Mouse (Mus musculus) midbrain, embryonic 15.5 days (tissue): Measurements from ENCODE around the gene Clic3. TPM values are rescaled to one million over a fixed set of nuclear protein-coding genes. Genes with fewer than 3 reads are reported as not detected.

Experiments
- ATAC-seq: fragments of 200-750 bp; cut with Nextera tagmentation; replicated peaks from 2 replicates; pipeline ENCODE4 v1.8.0; 2017; ENCODE audit warnings: moderate TSS enrichment
- H3K27ac ChIP-seq: fragments of 300-500 bp; sonication (generic); 2 replicates; pipeline ENCODE4 v1.5.1; 2015; ENCODE audit warnings: mild to moderate bottlenecking, inconsistent platforms
- H3K27me3 ChIP-seq: fragments of 300-500 bp; sonication (generic); replicated peaks from 2 replicates; pipeline ENCODE4 v1.6.1; 2015; ENCODE audit warnings: inconsistent platforms
- H3K36me3 ChIP-seq: fragments of 300-500 bp; sonication (generic); replicated peaks from 2 replicates; pipeline ENCODE4 v1.6.1; 2015; ENCODE audit warnings: inconsistent platforms
- H3K4me1 ChIP-seq: fragments of 300-500 bp; sonication (generic); 2 replicates; pipeline ENCODE4 v1.6.1; 2015; ENCODE audit warnings: inconsistent platforms
- H3K4me2 ChIP-seq: fragments of 300-500 bp; sonication (generic); 2 replicates; pipeline ENCODE4 v1.6.1; 2015; ENCODE audit warnings: inconsistent platforms, mild to moderate bottlenecking, moderate library complexity
- H3K4me3 ChIP-seq: fragments of 300-500 bp; sonication (generic); 2 replicates; pipeline ENCODE4 v1.5.1; 2015; ENCODE audit warnings: mild to moderate bottlenecking, inconsistent platforms
- H3K9ac ChIP-seq: fragments of 300-500 bp; sonication (generic); 2 replicates; pipeline ENCODE4 v1.6.1; 2015; ENCODE audit warnings: mild to moderate bottlenecking, inconsistent platforms
- H3K9me3 ChIP-seq: fragments of 300-500 bp; sonication (generic); 2 replicates; pipeline ENCODE4 v1.6.1; 2016; ENCODE audit warnings: inconsistent platforms
- WGBS: fragments of 180-500 bp; shearing (Covaris S2); methylation state at CpG from one replicate; pipeline ENCODE4 v1.1.7; 2015; ENCODE audit warnings: mixed read lengths; 5-methylcytosine and 5-hydroxymethylcytosine counted together
- polyA plus RNA-seq: library from polyadenylated mRNA; unstranded; fragments of >200 nt; fragmentation: Nextera tagmentation; extraction: Ambion mirVana; gene quantifications from 2 replicates; pipeline ENCODE4 v1.2.1, GENCODE M21; 2015

The Clic3 gene
- polyA plus RNA-seq, 1 experiment from 2014 or later, result 3.9 TPM

- Histone ChIP-seq H3K9ac (peak overlapping the region; percentile 94; the same call in 1 of the 2 replicates), H3K27ac (no peak overlapping the region; the same call in 1 of the 2 replicates), H3K4me1 (peaks cover 29% of the 10 kb centered on the region), H3K4me3 (peak overlapping the region; percentile 81), H3K4me2 (peak overlapping the region; percentile 76), H3K9me3 (no peaks in the 10 kb centered on the region), H3K36me3 (no peaks in the 10 kb centered on the region; the same call in 1 of the 2 replicates), H3K27me3 (no peaks in the 10 kb centered on the region; the same call in 1 of the 2 replicates)
- ATAC-seq, result no peak
- 64% methylated on average over 5 of the region's 5 CpGs for WGBS
Observed at GRCm38 (mm10) chr2:25429435-25430180, 27.0 kb upstream of the Clic3 start.

- Histone ChIP-seq H3K27ac (no peak overlapping the region), H3K36me3 (peaks cover 6% of the 10 kb centered on the region; the same call in 1 of the 2 replicates), H3K9me3 (no peaks in the 10 kb centered on the region), H3K4me3 (no peak overlapping the region; the same call in 1 of the 2 replicates), H3K4me2 (peak overlapping the region; percentile 76), H3K4me1 (peaks cover 29% of the 10 kb centered on the region), H3K27me3 (no peaks in the 10 kb centered on the region), H3K9ac (peak overlapping the region; percentile 0; the same call in 1 of the 2 replicates)
- 53% methylated on average over 17 of the region's 17 CpGs for WGBS
- ATAC-seq, result no peak
Observed at GRCm38 (mm10) chr2:25430395-25431233, 26.0 kb upstream of the Clic3 start.

GRCm38 (mm10) chr2:25431308-25431855, 25.3 kb upstream of the Clic3 start:
- H3K4me3 ChIP-seq, result no peak overlapping the region
- H3K4me1 ChIP-seq, result peaks cover 29% of the 10 kb centered on the region
- peak overlapping the region; percentile 0; the same call in 1 of the 2 replicates for H3K9ac ChIP-seq
- ATAC-seq, result no peak
- H3K4me2 ChIP-seq, result peak overlapping the region; percentile 76
- H3K27ac ChIP-seq, result no peak overlapping the region
- WGBS, result 52% methylated on average over 6 of the region's 6 CpGs
- H3K36me3 ChIP-seq, result peaks cover 9% of the 10 kb centered on the region; the same call in 1 of the 2 replicates
- H3K9me3 ChIP-seq, result no peaks in the 10 kb centered on the region
- no peaks in the 10 kb centered on the region for H3K27me3 ChIP-seq

GRCm38 (mm10) chr2:25432326-25433098, 24.1 kb upstream of the Clic3 start:
- no peak overlapping the region for H3K4me2 ChIP-seq
- peaks cover 29% of the 10 kb centered on the region for H3K4me1 ChIP-seq
- no peak overlapping the region for H3K27ac ChIP-seq
- peaks cover 21% of the 10 kb centered on the region; the same call in 1 of the 2 replicates for H3K36me3 ChIP-seq
- no peak overlapping the region for H3K4me3 ChIP-seq
- H3K27me3 ChIP-seq, result no peaks in the 10 kb centered on the region
- no peak for ATAC-seq
- H3K9me3 ChIP-seq, result no peaks in the 10 kb centered on the region
- no peak overlapping the region for H3K9ac ChIP-seq
- 84% methylated on average over 11 of the region's 11 CpGs for WGBS

GRCm38 (mm10) chr2:25433101-25433500, 23.5 kb upstream of the Clic3 start:
- Histone ChIP-seq H3K9ac (no peak overlapping the region), H3K27me3 (no peaks in the 10 kb centered on the region), H3K4me1 (peaks cover 27% of the 10 kb centered on the region), H3K36me3 (peaks cover 27% of the 10 kb centered on the region), H3K4me3 (no peak overlapping the region), H3K9me3 (no peaks in the 10 kb centered on the region), H3K4me2 (no peak overlapping the region), H3K27ac (no peak overlapping the region)
- 93% methylated on average over 17 of the region's 17 CpGs for WGBS
- no peak for ATAC-seq

GRCm38 (mm10) chr2:25434292-25434691, 22.3 kb upstream of the Clic3 start:
- H3K9ac ChIP-seq, result no peak overlapping the region
- WGBS, result 89% methylated on average over 8 of the region's 8 CpGs
- no peaks in the 10 kb centered on the region for H3K9me3 ChIP-seq
- peaks cover 38% of the 10 kb centered on the region for H3K36me3 ChIP-seq
- H3K4me3 ChIP-seq, result no peak overlapping the region
- no peak for ATAC-seq
- no peaks in the 10 kb centered on the region for H3K27me3 ChIP-seq
- peaks cover 24% of the 10 kb centered on the region for H3K4me1 ChIP-seq
- no peak overlapping the region for H3K4me2 ChIP-seq
- no peak overlapping the region for H3K27ac ChIP-seq

- no peaks in the 10 kb centered on the region for H3K9me3 ChIP-seq
- H3K36me3 ChIP-seq, result peaks cover 50% of the 10 kb centered on the region
- peaks cover 4% of the 10 kb centered on the region for H3K4me1 ChIP-seq
- H3K27ac ChIP-seq, result no peak overlapping the region
- WGBS, result 92% methylated on average over 10 of the region's 10 CpGs
- no peak overlapping the region for H3K9ac ChIP-seq
- H3K4me3 ChIP-seq, result no peak overlapping the region
- H3K27me3 ChIP-seq, result no peaks in the 10 kb centered on the region
- no peak overlapping the region for H3K4me2 ChIP-seq
- no peak for ATAC-seq
Observed at GRCm38 (mm10) chr2:25436286-25436820, 20.3 kb upstream of the Clic3 start.

GRCm38 (mm10) chr2:25441067-25441466, 15.6 kb upstream of the Clic3 start:
- 89% methylated on average over 20 of the region's 20 CpGs for WGBS
- no peaks in the 10 kb centered on the region for H3K9me3 ChIP-seq
- H3K36me3 ChIP-seq, result peaks cover 82% of the 10 kb centered on the region
- H3K27ac ChIP-seq, result no peak overlapping the region
- no peaks in the 10 kb centered on the region for H3K27me3 ChIP-seq
- no peak for ATAC-seq
- no peaks in the 10 kb centered on the region for H3K4me1 ChIP-seq
- H3K4me2 ChIP-seq, result no peak overlapping the region
- no peak overlapping the region for H3K4me3 ChIP-seq
- no peak overlapping the region for H3K9ac ChIP-seq

- no peak for ATAC-seq
- Histone ChIP-seq H3K4me2 (no peak overlapping the region), H3K4me1 (no peaks in the 10 kb centered on the region), H3K9me3 (no peaks in the 10 kb centered on the region), H3K36me3 (peaks cover 81% of the 10 kb centered on the region), H3K27ac (no peak overlapping the region), H3K27me3 (no peaks in the 10 kb centered on the region), H3K9ac (no peak overlapping the region), H3K4me3 (no peak overlapping the region)
- 95% methylated on average over 14 of the region's 14 CpGs for WGBS
Observed at GRCm38 (mm10) chr2:25442682-25443081, 14.0 kb upstream of the Clic3 start.

- H3K9me3 ChIP-seq, result no peaks in the 10 kb centered on the region
- H3K4me3 ChIP-seq, result no peak overlapping the region
- H3K36me3 ChIP-seq, result peaks cover 22% of the 10 kb centered on the region
- 87% methylated on average over 8 of the region's 8 CpGs for WGBS
- no peak overlapping the region for H3K4me2 ChIP-seq
- no peaks in the 10 kb centered on the region for H3K4me1 ChIP-seq
- ATAC-seq, result no peak
- H3K9ac ChIP-seq, result no peak overlapping the region
- H3K27ac ChIP-seq, result no peak overlapping the region
- H3K27me3 ChIP-seq, result no peaks in the 10 kb centered on the region
Observed at GRCm38 (mm10) chr2:25450853-25451647, 5.6 kb upstream of the Clic3 start.

GRCm38 (mm10) chr2:25452951-25453350, 3.7 kb upstream of the Clic3 start:
- H3K4me2 ChIP-seq, result no peak overlapping the region
- H3K36me3 ChIP-seq, result peaks cover 5% of the 10 kb centered on the region
- no peak overlapping the region for H3K27ac ChIP-seq
- no peak overlapping the region for H3K4me3 ChIP-seq
- no peaks in the 10 kb centered on the region for H3K27me3 ChIP-seq
- no peak overlapping the region for H3K9ac ChIP-seq
- WGBS, result 35% methylated on average over 1 of the region's 1 CpGs
- ATAC-seq, result no peak
- H3K9me3 ChIP-seq, result no peaks in the 10 kb centered on the region
- H3K4me1 ChIP-seq, result no peaks in the 10 kb centered on the region
